Mouse (Mus musculus) hindbrain, embryonic 14.5 days (tissue): ENCODE measurements around the gene Rpusd3. TPM values are rescaled to one million over a fixed set of nuclear protein-coding genes. Genes with fewer than 3 reads are reported as not detected.

ENCODE experiments used
- ATAC-seq: fragments of 200-750 bp; cut with Nextera tagmentation; 2 replicates; pipeline ENCODE4 v1.8.0; 2017; ENCODE audit warnings: moderate number of reproducible peaks, mild to moderate bottlenecking, moderate TSS enrichment, moderate library complexity; ENCODE audit not compliant: low FRiP score
- DNase-seq: peaks from one replicate; pipeline ENCODE4 v3.0.0-alpha.2; 2015; ENCODE audit warnings: low spot score
- H3K27ac ChIP-seq: fragments of 300-500 bp; sonication (generic); 2 replicates; pipeline ENCODE4 v1.5.1; 2014; ENCODE audit warnings: mild to moderate bottlenecking, moderate library complexity
- H3K27me3 ChIP-seq: fragments of 300-500 bp; sonication (generic); 2 replicates; pipeline ENCODE4 v1.6.1; 2014; ENCODE audit warnings: mild to moderate bottlenecking, low read length, mixed read lengths; ENCODE audit not compliant: control insufficient read depth, insufficient read depth
- H3K36me3 ChIP-seq: fragments of 300-500 bp; sonication (generic); replicated peaks from 2 replicates; pipeline ENCODE4 v1.6.1; 2014; ENCODE audit not compliant: control insufficient read depth, insufficient read depth
- H3K4me1 ChIP-seq: fragments of 300-500 bp; sonication (generic); replicated peaks from 2 replicates; pipeline ENCODE4 v1.6.1; 2014; ENCODE audit warnings: antibody characterized with exemption, low read length, mixed read lengths; ENCODE audit not compliant: control insufficient read depth, insufficient read depth
- H3K4me2 ChIP-seq: fragments of 300-500 bp; sonication (generic); replicated peaks from 2 replicates; pipeline ENCODE4 v1.6.1; 2014; ENCODE audit warnings: mild to moderate bottlenecking, moderate library complexity
- H3K4me3 ChIP-seq: fragments of 300-500 bp; sonication (generic); replicated peaks from 2 replicates; pipeline ENCODE4 v1.5.1; 2014; ENCODE audit warnings: mild to moderate bottlenecking, low read length
- H3K9ac ChIP-seq: fragments of 300-500 bp; sonication (generic); 2 replicates; pipeline ENCODE4 v1.6.1; 2014
- H3K9me3 ChIP-seq: fragments of 300-500 bp; sonication (generic); 2 replicates; pipeline ENCODE4 v1.6.1; 2016; ENCODE audit warnings: low read length; ENCODE audit not compliant: control insufficient read depth
- WGBS: fragments of 180-500 bp; shearing (Covaris S2); extraction: QIAGEN DNeasy Blood & Tissue Kit; methylation state at CpG from one replicate; pipeline ENCODE4 v1.1.7; 2014; 5-methylcytosine and 5-hydroxymethylcytosine counted together
- polyA plus RNA-seq: library from polyadenylated mRNA; unstranded; fragments of >200 nt; fragmentation: Nextera tagmentation; extraction: Ambion mirVana; gene quantifications from 2 replicates; pipeline ENCODE4 v1.2.1, GENCODE M21; 2014

Gene Rpusd3
- polyA plus RNA-seq, 1 experiment from 2014 or later, result 19.0 TPM

DNA sequence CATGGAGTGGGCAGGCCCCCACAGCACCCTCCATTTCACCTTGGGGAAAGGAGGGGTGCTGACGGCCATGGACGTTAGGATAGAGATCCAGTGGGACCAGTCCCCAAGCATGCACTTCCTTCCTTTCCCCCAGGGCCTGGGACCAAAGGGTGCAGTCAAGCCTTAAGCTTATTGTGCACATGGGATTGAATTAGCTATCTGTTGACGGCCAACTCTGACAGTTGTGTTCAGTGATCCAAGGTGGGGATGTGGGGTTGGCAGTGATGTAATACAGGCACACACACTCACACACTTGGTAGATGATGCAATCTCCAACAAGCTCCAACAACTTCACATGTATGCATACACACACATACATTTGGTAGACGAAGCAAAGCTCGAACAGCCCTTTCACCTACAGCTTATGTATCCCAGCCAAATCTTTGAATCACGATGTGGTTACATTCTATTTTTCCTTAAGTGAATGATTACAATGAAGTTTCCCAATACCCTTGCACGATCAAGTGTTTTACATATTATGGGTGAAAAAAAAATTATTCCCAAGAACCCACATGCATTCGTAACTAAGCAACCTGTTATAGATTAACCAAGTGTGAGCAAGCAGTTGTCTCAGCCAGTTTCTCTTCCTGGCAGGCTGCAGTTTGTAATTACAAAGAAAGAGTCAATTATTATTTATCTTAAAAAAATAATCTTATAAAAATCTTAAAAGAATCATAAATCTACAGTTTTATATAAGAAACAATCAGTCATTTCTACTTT lies 25.2 kb upstream of the Rpusd3 start:
- Histone ChIP-seq H3K27me3 (no peaks in the 10 kb centered on the region), H3K4me3 (no peak overlapping the region), H3K9ac (no peak overlapping the region), H3K4me1 (peaks cover 12% of the 10 kb centered on the region), H3K36me3 (peaks cover 31% of the 10 kb centered on the region), H3K27ac (no peak overlapping the region), H3K4me2 (no peak overlapping the region), H3K9me3 (no peaks in the 10 kb centered on the region)
- DNase-seq, result no peak
- WGBS, result 83% methylated on average over 6 of the region's 8 CpGs
- no peak for ATAC-seq

- peak overlapping the region; percentile 75 for H3K4me3 ChIP-seq
- DNase-seq (no peak), ATAC-seq (no peak)
- H3K4me2 ChIP-seq, result peak overlapping the region; percentile 80
- no peak overlapping the region for H3K27ac ChIP-seq
- H3K9me3 ChIP-seq, result no peaks in the 10 kb centered on the region
- WGBS, result 56% methylated on average over 12 of the region's 12 CpGs
- H3K4me1 ChIP-seq, result peaks cover 12% of the 10 kb centered on the region
- peak overlapping the region; percentile 86 for H3K9ac ChIP-seq
- H3K27me3 ChIP-seq, result no peaks in the 10 kb centered on the region
- peaks cover 20% of the 10 kb centered on the region for H3K36me3 ChIP-seq
Observed at GRCm38 (mm10) chr6:113443091-113443490, 24.0 kb upstream of the Rpusd3 start.

GRCm38 (mm10) chr6:113442442-113443090 lies 23.4 kb upstream of the Rpusd3 start, which contains the start of gene Jagn1:
Jagn1 (plus strand) TSS chr6:113442569.
- H3K36me3 ChIP-seq, result peaks cover 14% of the 10 kb centered on the region
- peak within 1 kb of the TSS; percentile 80 for H3K4me2 ChIP-seq
- H3K4me1 ChIP-seq, result peaks cover 12% of the 10 kb centered on the region
- peak within 1 kb of the TSS; percentile 63 for H3K27ac ChIP-seq
- H3K4me3 ChIP-seq, result peak within 1 kb of the TSS; percentile 75
- DNase-seq (peak; percentile 98), ATAC-seq (peak; percentile 92)
- WGBS, result under 1% methylated on average over 45 of the region's 45 CpGs
- H3K9me3 ChIP-seq, result no peaks in the 10 kb centered on the region
- H3K9ac ChIP-seq, result peak within 1 kb of the TSS; percentile 86
- H3K27me3 ChIP-seq, result no peaks in the 10 kb centered on the region

DNA sequence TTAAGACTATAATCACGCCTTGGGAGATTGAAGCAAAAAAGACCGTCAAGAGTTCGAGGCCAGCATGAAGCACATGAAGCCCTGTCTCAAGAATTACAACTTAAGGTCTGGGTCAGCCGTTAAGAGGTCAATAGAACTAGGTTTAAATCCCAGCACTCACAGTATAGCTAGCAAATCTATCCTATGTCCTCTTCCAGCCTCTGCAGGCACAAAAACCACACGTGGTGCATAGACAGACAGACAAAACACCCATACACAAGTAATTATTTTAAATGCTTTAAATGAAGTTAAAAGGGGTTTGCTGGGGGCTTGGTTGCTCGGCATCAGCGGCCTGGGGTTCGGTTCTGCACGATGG lies 22.9 kb upstream of the Rpusd3 start:
- Histone ChIP-seq H3K4me3 (peak overlapping the region; percentile 75), H3K36me3 (peaks cover 9% of the 10 kb centered on the region), H3K9me3 (no peaks in the 10 kb centered on the region), H3K4me1 (peaks cover 12% of the 10 kb centered on the region), H3K27me3 (no peaks in the 10 kb centered on the region), H3K27ac (peak overlapping the region; percentile 63), H3K4me2 (peak overlapping the region; percentile 80), H3K9ac (peak overlapping the region; percentile 86)
- WGBS, result 42% methylated on average over 9 of the region's 9 CpGs
- ATAC-seq, result peak; percentile 42; the same call in 1 of the 2 replicates
- DNase-seq, result peak; percentile 27

DNA sequence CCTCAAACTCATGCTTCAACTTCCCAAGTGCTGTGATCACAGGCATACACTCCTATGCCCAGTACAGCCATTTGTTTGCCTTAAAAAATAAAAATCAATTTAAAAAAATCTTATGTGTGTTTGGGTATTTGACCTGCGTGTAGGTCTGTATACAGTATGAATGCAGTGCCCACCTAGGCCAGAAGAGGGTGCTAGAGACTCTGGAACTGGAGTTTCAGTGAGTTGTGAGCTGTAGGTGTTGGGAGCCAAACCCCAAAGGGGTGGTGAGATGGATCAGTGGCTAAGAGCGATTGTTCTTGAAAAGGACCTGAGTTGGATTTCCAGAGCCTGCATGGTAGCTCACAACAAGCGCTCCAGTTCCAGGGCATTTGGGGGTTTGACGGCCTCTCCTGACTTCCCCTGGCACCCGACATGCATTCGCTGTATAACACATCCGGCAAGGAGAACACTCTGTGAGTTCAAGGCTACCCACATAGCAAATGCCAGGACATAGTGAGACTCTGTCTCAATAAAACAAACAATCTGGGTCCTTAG lies 22.1 kb upstream of the Rpusd3 start:
- 0 out of 2 replicates have a peak, but pooled peaks cover 3% of the 10 kb centered on the region for H3K36me3 ChIP-seq
- H3K4me1 ChIP-seq, result peaks cover 12% of the 10 kb centered on the region
- WGBS, result 53% methylated on average over 7 of the region's 7 CpGs
- H3K4me2 ChIP-seq, result no peak overlapping the region
- H3K9ac ChIP-seq, result no peak overlapping the region
- no peak overlapping the region for H3K27ac ChIP-seq
- DNase-seq (peak; percentile 84), ATAC-seq (no peak)
- no peak overlapping the region for H3K4me3 ChIP-seq
- no peaks in the 10 kb centered on the region for H3K27me3 ChIP-seq
- H3K9me3 ChIP-seq, result no peaks in the 10 kb centered on the region

GRCm38 (mm10) chr6:113440686-113441085 lies 21.5 kb upstream of the Rpusd3 start:
- no peak overlapping the region for H3K9ac ChIP-seq
- 0 out of 2 replicates have a peak, but pooled peaks cover 3% of the 10 kb centered on the region for H3K36me3 ChIP-seq
- ATAC-seq, result no peak
- H3K4me1 ChIP-seq, result peaks cover 12% of the 10 kb centered on the region
- no peak for DNase-seq
- H3K9me3 ChIP-seq, result no peaks in the 10 kb centered on the region
- H3K27ac ChIP-seq, result no peak overlapping the region
- no peak overlapping the region for H3K4me3 ChIP-seq
- H3K27me3 ChIP-seq, result no peaks in the 10 kb centered on the region
- no peak overlapping the region for H3K4me2 ChIP-seq
- WGBS, result 87% methylated on average over 3 of the region's 3 CpGs

GRCm38 (mm10) chr6:113438721-113439430 lies 19.7 kb upstream of the Rpusd3 start:
- WGBS, result 70% methylated on average over 12 of the region's 12 CpGs
- Histone ChIP-seq H3K9ac (no peak overlapping the region), H3K9me3 (no peaks in the 10 kb centered on the region), H3K27me3 (no peaks in the 10 kb centered on the region), H3K4me2 (no peak overlapping the region), H3K4me1 (peaks cover 12% of the 10 kb centered on the region), H3K36me3 (no peaks in the 10 kb centered on the region), H3K4me3 (no peak overlapping the region), H3K27ac (no peak overlapping the region)
- ATAC-seq, result no peak
- no peak for DNase-seq

DNA sequence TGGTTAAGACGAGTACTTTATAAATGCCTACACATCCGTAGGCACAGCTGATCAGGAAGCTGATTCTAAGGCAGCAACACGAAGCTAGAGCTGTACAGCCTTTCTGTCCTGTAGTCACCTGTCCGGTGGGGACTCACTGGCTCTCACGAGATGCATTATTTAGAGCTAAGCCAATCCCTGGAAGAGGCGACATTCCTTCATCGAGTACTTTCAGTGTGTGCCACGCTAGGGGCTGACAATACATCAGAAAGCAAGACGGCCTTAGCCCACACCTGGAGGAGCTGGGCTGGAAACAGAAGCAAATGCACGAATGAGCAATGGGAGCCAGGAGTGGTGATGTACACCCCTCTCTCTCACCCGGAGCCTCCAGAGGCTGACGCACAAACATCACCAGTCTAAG lies 18.0 kb upstream of the Rpusd3 start:
- DNase-seq (no peak), ATAC-seq (no peak)
- Histone ChIP-seq H3K36me3 (no peaks in the 10 kb centered on the region), H3K9ac (no peak overlapping the region), H3K27me3 (no peaks in the 10 kb centered on the region), H3K4me1 (peaks cover 2% of the 10 kb centered on the region; the same call in 1 of the 2 replicates), H3K27ac (no peak overlapping the region), H3K9me3 (no peaks in the 10 kb centered on the region), H3K4me2 (no peak overlapping the region), H3K4me3 (no peak overlapping the region)
- 80% methylated on average over 12 of the region's 12 CpGs for WGBS

- no peaks in the 10 kb centered on the region for H3K36me3 ChIP-seq
- no peak within 1 kb of the TSS for H3K9ac ChIP-seq
- H3K4me3 ChIP-seq, result no peak within 1 kb of the TSS
- no peaks in the 10 kb centered on the region for H3K27me3 ChIP-seq
- DNase-seq (no peak), ATAC-seq (no peak)
- no peaks in the 10 kb centered on the region for H3K4me1 ChIP-seq
- H3K9me3 ChIP-seq, result no peaks in the 10 kb centered on the region
- H3K4me2 ChIP-seq, result no peak within 1 kb of the TSS
- 73% methylated on average over 9 of the region's 9 CpGs for WGBS
- no peak within 1 kb of the TSS for H3K27ac ChIP-seq
Observed at GRCm38 (mm10) chr6:113435664-113436205, 16.6 kb upstream of the Rpusd3 start, which contains the start of gene Cidec. Cidec (minus strand) TSS chr6:113435760.
